Mouse (Mus musculus): ENCODE results near the gene Rnf24. TPM values are rescaled to one million over a fixed set of nuclear protein-coding genes. Genes with fewer than 3 reads are reported as not detected.

Gene Rnf24
- total and polyA plus RNA-seq, 3 experiments = 3.9 to 14.7 (median 3.9) TPM

- Histone ChIP-seq H3K4me1 (ENCODE audit: control insufficient read depth in 1 of 2, insufficient read depth in 2 of 2) (no peaks in the 10 kb centered on the region), H3K9me3 (replicated peaks; ENCODE audit: low read length) (no peaks in the 10 kb centered on the region), H3K4me2 (ENCODE audit: insufficient read depth, low read depth, poor library complexity, severe bottlenecking) (no peak overlapping the region), H3K27ac (ENCODE audit: insufficient read depth, low read depth) (no peak overlapping the region), H3K4me3 (replicated peaks in 1 of 3; ENCODE audit: low read depth in 2 of 3, low read length in 2 of 3, poor library complexity in 1 of 3) (no peak overlapping the region), H3K36me3 (replicated peaks in 1 of 2; ENCODE audit: control insufficient read depth in 1 of 2, insufficient read depth in 1 of 2, low read length in 1 of 2) (peaks cover 31 to 77% of the 10 kb centered on the region in 2 experiments), H3K79me2 (replicated peaks; ENCODE audit: control insufficient read depth, extremely low read depth, insufficient read depth, poor library complexity, severe bottlenecking) (peaks cover 3% of the 10 kb centered on the region; the same call in 1 of the 2 replicates), H3K9ac (ENCODE audit: insufficient read depth, low read depth) (no peak overlapping the region), H3K27me3 (replicated peaks) (no peaks in the 10 kb centered on the region)
- TF ChIP-seq UBTF (IDR thresholded peaks at IDR 0.05; ENCODE audit: low read depth, low read length) (no peak), ZC3H11A (IDR thresholded peaks at IDR 0.05; ENCODE audit: low read depth, low read length) (no peak), TCF12 (IDR thresholded peaks at IDR 0.05; ENCODE audit: low read depth, low read length) (no peak), ELF1 (IDR thresholded peaks at IDR 0.05; ENCODE audit: low read depth, low read length) (no peak)
- in situ Hi-C loops (cut with MboI; ENCODE audit: low pct_ligation_motif_present, low pct_unique_long_range_greater_than_20kb, low sequenced_read_pairs) (no loop called here), dilution Hi-C loops (cut with MboI; ENCODE audit: extremely low pct_ligation_motif_present, extremely low pct_unique_long_range_greater_than_20kb, low sequenced_read_pairs) (no loop called here)
- DNase-seq (ENCODE audit: extremely low read depth) = no peak
Measured at GRCm38 (mm10) chr2:131281596-131281995, 71.1 kb downstream of the Rnf24 start.

GRCm38 (mm10) chr2:131276722-131277121 is 76.0 kb downstream of the Rnf24 start:
- Histone ChIP-seq H3K4me3 (replicated peaks in 1 of 3; ENCODE audit: low read depth in 2 of 3, low read length in 2 of 3, poor library complexity in 1 of 3) (no peak overlapping the region), H3K4me1 (ENCODE audit: control insufficient read depth in 1 of 2, insufficient read depth in 2 of 2) (no peaks in the 10 kb centered on the region), H3K36me3 (replicated peaks in 1 of 2; ENCODE audit: control insufficient read depth in 1 of 2, insufficient read depth in 1 of 2, low read length in 1 of 2) (peaks cover 39 to 75% of the 10 kb centered on the region in 2 experiments), H3K79me2 (replicated peaks; ENCODE audit: control insufficient read depth, extremely low read depth, insufficient read depth, poor library complexity, severe bottlenecking) (no peaks in the 10 kb centered on the region; the same call in none of the 2 replicates), H3K27me3 (replicated peaks) (no peaks in the 10 kb centered on the region), H3K27ac (ENCODE audit: insufficient read depth, low read depth) (no peak overlapping the region), H3K9ac (ENCODE audit: insufficient read depth, low read depth) (no peak overlapping the region), H3K4me2 (ENCODE audit: insufficient read depth, low read depth, poor library complexity, severe bottlenecking) (no peak overlapping the region), H3K9me3 (replicated peaks; ENCODE audit: low read length) (no peaks in the 10 kb centered on the region)
- dilution Hi-C loops (cut with MboI; ENCODE audit: extremely low pct_ligation_motif_present, extremely low pct_unique_long_range_greater_than_20kb, low sequenced_read_pairs) (no loop called here), in situ Hi-C loops (cut with MboI; ENCODE audit: low pct_ligation_motif_present, low pct_unique_long_range_greater_than_20kb, low sequenced_read_pairs) (no loop called here)
- TF ChIP-seq ZNF384 (IDR thresholded peaks at IDR 0.05; ENCODE audit: low read depth, low read length) (no peak), MAX (IDR thresholded peaks at IDR 0.05; ENCODE audit: low read length) (no peak), SIN3A (IDR thresholded peaks at IDR 0.05; ENCODE audit: low read length) (no peak), USF1 (IDR thresholded peaks at IDR 0.05; ENCODE audit: low read depth, low read length) (no peak), ZKSCAN1 (IDR thresholded peaks at IDR 0.05; ENCODE audit: borderline replicate concordance, low read depth, low read length) (no peak), KAT2A (IDR thresholded peaks at IDR 0.05; ENCODE audit: insufficient replicate concordance, low read length) (no peak), SMC3 (IDR thresholded peaks at IDR 0.05; ENCODE audit: low read depth, low read length) (no peak)
- DNase-seq (ENCODE audit: extremely low read depth) = no peak

GRCm38 (mm10) chr2:131275493-131275892 is 77.2 kb downstream of the Rnf24 start:
- in situ Hi-C loops (cut with MboI; ENCODE audit: low pct_ligation_motif_present, low pct_unique_long_range_greater_than_20kb, low sequenced_read_pairs) (no loop called here), dilution Hi-C loops (cut with MboI; ENCODE audit: extremely low pct_ligation_motif_present, extremely low pct_unique_long_range_greater_than_20kb, low sequenced_read_pairs) (no loop called here)
- Histone ChIP-seq H3K4me2 (ENCODE audit: insufficient read depth, low read depth, poor library complexity, severe bottlenecking) (no peak overlapping the region), H3K9ac (ENCODE audit: insufficient read depth, low read depth) (no peak overlapping the region), H3K4me1 (ENCODE audit: control insufficient read depth in 1 of 2, insufficient read depth in 2 of 2) (no peaks in the 10 kb centered on the region), H3K36me3 (replicated peaks in 1 of 2; ENCODE audit: control insufficient read depth in 1 of 2, insufficient read depth in 1 of 2, low read length in 1 of 2) (peaks cover 35 to 71% of the 10 kb centered on the region in 2 experiments), H3K4me3 (replicated peaks in 1 of 3; ENCODE audit: low read depth in 2 of 3, low read length in 2 of 3, poor library complexity in 1 of 3) (no peak overlapping the region), H3K9me3 (replicated peaks; ENCODE audit: low read length) (no peaks in the 10 kb centered on the region), H3K27me3 (replicated peaks) (no peaks in the 10 kb centered on the region), H3K79me2 (replicated peaks; ENCODE audit: control insufficient read depth, extremely low read depth, insufficient read depth, poor library complexity, severe bottlenecking) (no peaks in the 10 kb centered on the region; the same call in none of the 2 replicates), H3K27ac (ENCODE audit: insufficient read depth, low read depth) (no peak overlapping the region)
- no peak for TF ChIP-seq IRF4 (IDR thresholded peaks at IDR 0.05; ENCODE audit: low read depth, low read length)
- no peak for TF ChIP-seq MAZ (IDR thresholded peaks at IDR 0.05; ENCODE audit: low read depth, low read length)
- no peak for TF ChIP-seq ELF1 (IDR thresholded peaks at IDR 0.05; ENCODE audit: low read depth, low read length)
- no peak for DNase-seq (ENCODE audit: extremely low read depth)
